Mouse (Mus musculus): ENCODE data around the gene Gm20605. TPM values are rescaled to one million over a fixed set of nuclear protein-coding genes. Genes with fewer than 3 reads are reported as not detected.

Gene Gm20605
- polyA plus RNA-seq, 1 experiment from 2014 or later = 10.1 TPM

DNA sequence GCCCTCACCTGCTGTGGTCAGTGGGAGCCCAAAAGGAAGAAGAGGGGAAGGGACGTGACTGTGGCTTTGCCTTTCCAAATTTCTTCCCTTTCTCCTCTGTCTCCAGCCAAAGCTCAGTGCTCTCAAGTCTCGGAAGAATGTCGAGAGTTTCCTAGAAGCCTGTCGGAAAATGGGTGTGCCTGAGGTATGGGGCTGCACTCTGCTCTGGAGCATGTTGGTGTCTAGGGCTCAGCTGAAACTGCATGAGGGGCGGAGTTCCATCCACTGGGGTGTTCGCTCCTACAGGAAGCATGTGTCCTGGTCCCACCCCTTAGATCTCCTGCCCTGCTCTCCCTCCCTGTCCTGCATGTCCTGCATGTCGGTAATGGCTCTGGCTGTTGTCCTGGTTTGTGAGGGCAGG is 10.5 kb downstream of the Gm20605 start:
- no peak for ATAC-seq (replicated peaks; ENCODE audit: low FRiP score, low TSS enrichment, low read depth)
- H3K27ac ChIP-seq (ENCODE audit: low read depth) = no peak overlapping the region
- no peaks in the 10 kb centered on the region for H3K4me1 ChIP-seq (replicated peaks; ENCODE audit: control insufficient read depth, insufficient read depth, low read length)
- H3K36me3 ChIP-seq (ENCODE audit: control insufficient read depth, insufficient read depth, low read length) = peaks cover 76% of the 10 kb centered on the region
- no peak overlapping the region for H3K4me3 ChIP-seq (ENCODE audit: low read depth, low read length)
- DNase-seq (ENCODE audit: low spot score) = no peak
- no peak overlapping the region for H3K9ac ChIP-seq (ENCODE audit: low read length)
- H3K9me3 ChIP-seq (ENCODE audit: control insufficient read depth, low read length) = no peaks in the 10 kb centered on the region
- WGBS = 78% methylated on average over 7 of the region's 7 CpGs
- H3K27me3 ChIP-seq (replicated peaks; ENCODE audit: control insufficient read depth, insufficient read depth, low read length) = peaks cover 13% of the 10 kb centered on the region
- no peak overlapping the region for H3K4me2 ChIP-seq (ENCODE audit: low read length)

- H3K36me3 ChIP-seq (ENCODE audit: control insufficient read depth, insufficient read depth, low read length) = peaks cover 63% of the 10 kb centered on the region
- peaks cover 7% of the 10 kb centered on the region; the same call in 1 of the 2 replicates for H3K4me1 ChIP-seq (replicated peaks; ENCODE audit: control insufficient read depth, insufficient read depth, low read length)
- no peak within 1 kb of the TSS for H3K4me3 ChIP-seq (ENCODE audit: low read depth, low read length)
- no peak within 1 kb of the TSS for H3K27ac ChIP-seq (ENCODE audit: low read depth)
- ATAC-seq (replicated peaks; ENCODE audit: low FRiP score, low TSS enrichment, low read depth) = no peak
- no peak for DNase-seq (ENCODE audit: low spot score)
- H3K9ac ChIP-seq (ENCODE audit: low read length) = no peak within 1 kb of the TSS
- 87% methylated on average over 19 of the region's 19 CpGs for WGBS
- no peaks in the 10 kb centered on the region for H3K9me3 ChIP-seq (ENCODE audit: control insufficient read depth, low read length)
- no peak within 1 kb of the TSS for H3K4me2 ChIP-seq (ENCODE audit: low read length)
- H3K27me3 ChIP-seq (replicated peaks; ENCODE audit: control insufficient read depth, insufficient read depth, low read length) = peaks cover 28% of the 10 kb centered on the region
Observed at GRCm38 (mm10) chr5:137641054-137641453, 12.1 kb downstream of the Gm20605 start, which contains the start of gene Sap25. Sap25 (plus strand) TSS chr5:137641334.

- no peak overlapping the region for H3K4me2 ChIP-seq (ENCODE audit: low read length)
- WGBS = 38% methylated on average over 4 of the region's 4 CpGs
- no peak overlapping the region for H3K9ac ChIP-seq (ENCODE audit: low read length)
- peaks cover 31% of the 10 kb centered on the region for H3K27me3 ChIP-seq (replicated peaks; ENCODE audit: control insufficient read depth, insufficient read depth, low read length)
- H3K9me3 ChIP-seq (ENCODE audit: control insufficient read depth, low read length) = no peaks in the 10 kb centered on the region
- ATAC-seq (replicated peaks; ENCODE audit: low FRiP score, low TSS enrichment, low read depth) (no peak), DNase-seq (ENCODE audit: low spot score) (no peak)
- no peak overlapping the region for H3K27ac ChIP-seq (ENCODE audit: low read depth)
- H3K36me3 ChIP-seq (ENCODE audit: control insufficient read depth, insufficient read depth, low read length) = peaks cover 45% of the 10 kb centered on the region
- peaks cover 7% of the 10 kb centered on the region; the same call in 1 of the 2 replicates for H3K4me1 ChIP-seq (replicated peaks; ENCODE audit: control insufficient read depth, insufficient read depth, low read length)
- H3K4me3 ChIP-seq (ENCODE audit: low read depth, low read length) = no peak overlapping the region
Observed at GRCm38 (mm10) chr5:137642886-137643285, 13.9 kb downstream of the Gm20605 start.

- H3K4me3 ChIP-seq (ENCODE audit: low read depth, low read length) = no peak overlapping the region
- ATAC-seq (replicated peaks; ENCODE audit: low FRiP score, low TSS enrichment, low read depth) (no peak), DNase-seq (ENCODE audit: low spot score) (no peak)
- no peak overlapping the region for H3K9ac ChIP-seq (ENCODE audit: low read length)
- H3K9me3 ChIP-seq (ENCODE audit: control insufficient read depth, low read length) = no peaks in the 10 kb centered on the region
- H3K4me1 ChIP-seq (replicated peaks; ENCODE audit: control insufficient read depth, insufficient read depth, low read length) = peaks cover 11% of the 10 kb centered on the region
- peaks cover 31% of the 10 kb centered on the region for H3K27me3 ChIP-seq (replicated peaks; ENCODE audit: control insufficient read depth, insufficient read depth, low read length)
- H3K27ac ChIP-seq (ENCODE audit: low read depth) = no peak overlapping the region
- WGBS = 37% methylated on average over 19 of the region's 19 CpGs
- no peak overlapping the region for H3K4me2 ChIP-seq (ENCODE audit: low read length)
- H3K36me3 ChIP-seq (ENCODE audit: control insufficient read depth, insufficient read depth, low read length) = peaks cover 29% of the 10 kb centered on the region
Observed at GRCm38 (mm10) chr5:137644484-137644883, 15.5 kb downstream of the Gm20605 start.

GRCm38 (mm10) chr5:137645091-137645651 is 16.2 kb downstream of the Gm20605 start:
- ATAC-seq (replicated peaks; ENCODE audit: low FRiP score, low TSS enrichment, low read depth) (no peak), DNase-seq (ENCODE audit: low spot score) (no peak)
- H3K4me3 ChIP-seq (ENCODE audit: low read depth, low read length) = peak overlapping the region; percentile 25
- peaks cover 31% of the 10 kb centered on the region for H3K27me3 ChIP-seq (replicated peaks; ENCODE audit: control insufficient read depth, insufficient read depth, low read length)
- no peaks in the 10 kb centered on the region for H3K9me3 ChIP-seq (ENCODE audit: control insufficient read depth, low read length)
- WGBS = 4% methylated on average over 44 of the region's 44 CpGs
- H3K27ac ChIP-seq (ENCODE audit: low read depth) = no peak overlapping the region
- peaks cover 17% of the 10 kb centered on the region for H3K4me1 ChIP-seq (replicated peaks; ENCODE audit: control insufficient read depth, insufficient read depth, low read length)
- H3K4me2 ChIP-seq (ENCODE audit: low read length) = peak overlapping the region; percentile 44
- peaks cover 26% of the 10 kb centered on the region for H3K36me3 ChIP-seq (ENCODE audit: control insufficient read depth, insufficient read depth, low read length)
- H3K9ac ChIP-seq (ENCODE audit: low read length) = peak overlapping the region; percentile 25; the same call in 1 of the 2 replicates

GRCm38 (mm10) chr5:137645652-137646091 is 16.7 kb downstream of the Gm20605 start, which contains the start of gene Irs3:
Irs3 (minus strand) TSS chr5:137645714.
- 19% methylated on average over 11 of the region's 11 CpGs for WGBS
- peak within 1 kb of the TSS; percentile 44 for H3K4me2 ChIP-seq (ENCODE audit: low read length)
- peak within 1 kb of the TSS; percentile 25 for H3K4me3 ChIP-seq (ENCODE audit: low read depth, low read length)
- peaks cover 21% of the 10 kb centered on the region for H3K4me1 ChIP-seq (replicated peaks; ENCODE audit: control insufficient read depth, insufficient read depth, low read length)
- H3K9me3 ChIP-seq (ENCODE audit: control insufficient read depth, low read length) = no peaks in the 10 kb centered on the region
- H3K27ac ChIP-seq (ENCODE audit: low read depth) = no peak within 1 kb of the TSS
- H3K36me3 ChIP-seq (ENCODE audit: control insufficient read depth, insufficient read depth, low read length) = peaks cover 21% of the 10 kb centered on the region
- H3K9ac ChIP-seq (ENCODE audit: low read length) = peak within 1 kb of the TSS; percentile 25; the same call in 1 of the 2 replicates
- peaks cover 31% of the 10 kb centered on the region for H3K27me3 ChIP-seq (replicated peaks; ENCODE audit: control insufficient read depth, insufficient read depth, low read length)
- DNase-seq (ENCODE audit: low spot score) (no peak), ATAC-seq (replicated peaks; ENCODE audit: low FRiP score, low TSS enrichment, low read depth) (no peak)

GRCm38 (mm10) chr5:137647827-137648601 is 19.0 kb downstream of the Gm20605 start:
- Histone ChIP-seq H3K27me3 (replicated peaks; ENCODE audit: control insufficient read depth, insufficient read depth, low read length) (peaks cover 31% of the 10 kb centered on the region), H3K27ac (ENCODE audit: low read depth) (no peak overlapping the region), H3K36me3 (ENCODE audit: control insufficient read depth, insufficient read depth, low read length) (peaks cover 7% of the 10 kb centered on the region), H3K4me1 (replicated peaks; ENCODE audit: control insufficient read depth, insufficient read depth, low read length) (peaks cover 21% of the 10 kb centered on the region), H3K4me3 (ENCODE audit: low read depth, low read length) (no peak overlapping the region), H3K4me2 (ENCODE audit: low read length) (no peak overlapping the region), H3K9ac (ENCODE audit: low read length) (no peak overlapping the region), H3K9me3 (ENCODE audit: control insufficient read depth, low read length) (no peaks in the 10 kb centered on the region)
- ATAC-seq (replicated peaks; ENCODE audit: low FRiP score, low TSS enrichment, low read depth) = no peak
- no peak for DNase-seq (ENCODE audit: low spot score)
- 35% methylated on average over 9 of the region's 9 CpGs for WGBS

DNA sequence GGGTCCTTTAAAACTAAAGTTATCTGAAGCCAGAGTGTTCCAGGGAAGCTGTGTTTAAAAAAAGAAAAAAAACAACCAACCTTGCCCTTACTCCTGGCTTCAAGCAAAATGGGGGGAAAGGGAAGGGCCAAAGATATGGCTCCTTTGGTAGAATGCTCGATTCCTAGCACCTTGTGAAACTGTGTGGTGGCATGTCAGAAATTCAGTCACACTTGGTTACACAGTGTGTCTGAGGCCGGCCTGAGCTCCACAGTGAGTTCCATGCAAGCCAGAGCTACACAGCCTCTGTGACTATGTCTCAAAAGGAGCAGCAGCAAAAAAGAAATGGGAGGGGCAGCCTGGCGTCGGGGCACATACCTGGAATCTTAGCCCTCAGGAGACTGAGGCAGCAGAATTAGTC is 20.3 kb downstream of the Gm20605 start:
- H3K9me3 ChIP-seq (ENCODE audit: control insufficient read depth, low read length) = no peaks in the 10 kb centered on the region
- H3K4me1 ChIP-seq (replicated peaks; ENCODE audit: control insufficient read depth, insufficient read depth, low read length) = peaks cover 21% of the 10 kb centered on the region
- ATAC-seq (replicated peaks; ENCODE audit: low FRiP score, low TSS enrichment, low read depth) = no peak
- no peak overlapping the region for H3K4me3 ChIP-seq (ENCODE audit: low read depth, low read length)
- H3K36me3 ChIP-seq (ENCODE audit: control insufficient read depth, insufficient read depth, low read length) = peaks cover 11% of the 10 kb centered on the region
- no peak overlapping the region for H3K9ac ChIP-seq (ENCODE audit: low read length)
- H3K4me2 ChIP-seq (ENCODE audit: low read length) = no peak overlapping the region
- H3K27me3 ChIP-seq (replicated peaks; ENCODE audit: control insufficient read depth, insufficient read depth, low read length) = peaks cover 21% of the 10 kb centered on the region
- H3K27ac ChIP-seq (ENCODE audit: low read depth) = no peak overlapping the region; the same call in 1 of the 2 replicates
- WGBS = 44% methylated on average over 4 of the region's 4 CpGs
- DNase-seq (ENCODE audit: low spot score) = no peak
